Mouse (Mus musculus): ENCODE measurements at regions not wholly inside any gene's neighbourhood (a gene's known extent, or its start where the extent isn't known, plus 50 kb on each side); places are given as distances from the start of the nearest gene placed in this dataset.

- DNase-seq, result no peak
Measured at GRCm38 (mm10) chr10:126815730-126816129, 85.4 kb downstream of the Atp23 start.

- no peak for DNase-seq
Measured at GRCm38 (mm10) chr10:126814968-126815367, 86.2 kb downstream of the Atp23 start.

- DNase-seq, result no peak
Measured at GRCm38 (mm10) chr10:126813051-126813593, 88.0 kb downstream of the Atp23 start.

GRCm38 (mm10) chr10:126812243-126812755 is 88.9 kb downstream of the Atp23 start:
- no peak for DNase-seq

GRCm38 (mm10) chr10:126810346-126811095 is 90.6 kb downstream of the Atp23 start:
- DNase-seq, result no peak

GRCm38 (mm10) chr10:126809587-126809986 is 91.6 kb downstream of the Atp23 start:
- DNase-seq, result no peak

GRCm38 (mm10) chr10:126806881-126807280 is 94.3 kb downstream of the Atp23 start:
- DNase-seq, result no peak

- DNase-seq, result no peak
Measured at GRCm38 (mm10) chr10:126802732-126803131, 98.4 kb downstream of the Atp23 start.

- no peak for DNase-seq
Measured at GRCm38 (mm10) chr10:126799393-126799792, 101.8 kb downstream of the Atp23 start.

- no peak for DNase-seq
Measured at GRCm38 (mm10) chr10:126793136-126793535, 108.0 kb downstream of the Atp23 start.

- peak in 1 of 2 experiments; percentile 26 for DNase-seq
Measured at GRCm38 (mm10) chr10:126792371-126792835, 108.8 kb downstream of the Atp23 start.

- DNase-seq, result no peak
Measured at GRCm38 (mm10) chr10:126788277-126788676, 112.9 kb downstream of the Atp23 start.

- no peak for DNase-seq
Measured at GRCm38 (mm10) chr10:126783161-126783560, 118.0 kb downstream of the Atp23 start.

GRCm38 (mm10) chr10:126776603-126777002 is 124.6 kb downstream of the Atp23 start:
- no peak for DNase-seq

GRCm38 (mm10) chr10:126775946-126776345 is 125.2 kb downstream of the Atp23 start:
- no peak for DNase-seq

GRCm38 (mm10) chr10:126770446-126771020 is 130.6 kb downstream of the Atp23 start:
- no peak for DNase-seq

GRCm38 (mm10) chr10:126765648-126766047 is 135.5 kb downstream of the Atp23 start:
- no peak for DNase-seq

GRCm38 (mm10) chr10:126764740-126765139 is 136.4 kb downstream of the Atp23 start:
- no peak for DNase-seq

- DNase-seq, result no peak
Measured at GRCm38 (mm10) chr10:126763976-126764375, 137.2 kb downstream of the Atp23 start.

GRCm38 (mm10) chr10:126758682-126759081 is 142.5 kb downstream of the Atp23 start:
- no peak for DNase-seq

GRCm38 (mm10) chr10:126753201-126753600 is 148.0 kb downstream of the Atp23 start:
- no peak for DNase-seq

- no peak for DNase-seq
Measured at GRCm38 (mm10) chr10:126752699-126753098, 148.5 kb downstream of the Atp23 start.

GRCm38 (mm10) chr10:126748696-126749466 is 152.3 kb downstream of the Atp23 start:
- DNase-seq, result no peak
